Mouse (Mus musculus): ENCODE data around the gene C4bp. TPM values are rescaled to one million over a fixed set of nuclear protein-coding genes. Genes with fewer than 3 reads are reported as not detected.
A peak's percentile ranks its signal among the peaks of the same experiment; 100 is the strongest.

The C4bp gene
- total and polyA plus RNA-seq, 3 experiments = not detected

- TF ChIP-seq MYC (IDR thresholded peaks at IDR 0.05; ENCODE audit: low read depth, low read length) = no peak
- TF ChIP-seq GABPA (IDR thresholded peaks at IDR 0.05; ENCODE audit: low read depth, low read length) = no peak
- no peak for TF ChIP-seq BHLHE40 (IDR thresholded peaks at IDR 0.05; ENCODE audit: borderline replicate concordance, low read depth, low read length)
- no peak for TF ChIP-seq ZNF384 (IDR thresholded peaks at IDR 0.05; ENCODE audit: low read depth, low read length)
- TF ChIP-seq RAD21 (IDR thresholded peaks at IDR 0.05; ENCODE audit: low read depth, low read length) = no peak
- no peak for TF ChIP-seq NELFE (IDR thresholded peaks at IDR 0.05; ENCODE audit: low read depth, low read length)
- TF ChIP-seq ZMIZ1 (IDR thresholded peaks at IDR 0.05; ENCODE audit: low read depth, low read length) = no peak
- TF ChIP-seq USF2 (IDR thresholded peaks at IDR 0.05; ENCODE audit: borderline replicate concordance in 1 of 2, insufficient read depth in 1 of 2, low read depth in 1 of 2, low read length in 2 of 2) = no peak
- no peak for TF ChIP-seq UBTF (IDR thresholded peaks at IDR 0.05; ENCODE audit: borderline replicate concordance, insufficient read depth, low read depth, low read length)
- TF ChIP-seq ETS1 (IDR thresholded peaks at IDR 0.05; ENCODE audit: low read depth, low read length) = no peak
- TF ChIP-seq TCF12 (IDR thresholded peaks at IDR 0.05; ENCODE audit: low read depth, low read length) = no peak
- TF ChIP-seq JUND (IDR thresholded peaks at IDR 0.05; ENCODE audit: low read depth, low read length) = no peak
- TF ChIP-seq POLR2AphosphoS2 (IDR thresholded peaks at IDR 0.05; ENCODE audit: low read length) = no peak
- Histone ChIP-seq H3K9me3 (replicated peaks; ENCODE audit: insufficient read depth, low read length) (no peaks in the 10 kb centered on the region), H3K4me3 (ENCODE audit: control insufficient read depth in 1 of 2, insufficient read depth in 1 of 2, low read depth in 2 of 2, low read length in 2 of 2) (no peak overlapping the region), H3K4me1 (ENCODE audit: control insufficient read depth in 1 of 2, insufficient read depth in 2 of 2, low read length in 2 of 2) (no peaks in the 10 kb centered on the region), H3K27ac (ENCODE audit: control insufficient read depth, low read depth, low read length) (no peak overlapping the region), H3K79me2 (ENCODE audit: control insufficient read depth, insufficient read depth, low read length, poor library complexity) (no peaks in the 10 kb centered on the region), H3K36me3 (ENCODE audit: control insufficient read depth in 1 of 2, insufficient read depth in 2 of 2, low read length in 2 of 2) (no peaks in the 10 kb centered on the region), H3K9ac (ENCODE audit: control insufficient read depth, low read depth, low read length, poor library complexity, severe bottlenecking) (no peak overlapping the region), H3K27me3 (ENCODE audit: control insufficient read depth in 1 of 2, insufficient read depth in 2 of 2, low read length in 2 of 2) (peaks cover 4 to 18% of the 10 kb centered on the region in 2 experiments)
- no peak for DNase-seq (ENCODE audit: low read depth, low spot score)
Measured at GRCm38 (mm10) chr1:130640967-130641366, 20.5 kb downstream of the C4bp start.

- Histone ChIP-seq H3K9ac (ENCODE audit: control insufficient read depth, low read depth, low read length, poor library complexity, severe bottlenecking) (no peak overlapping the region), H3K79me2 (ENCODE audit: control insufficient read depth, insufficient read depth, low read length, poor library complexity) (no peaks in the 10 kb centered on the region), H3K27ac (ENCODE audit: control insufficient read depth, low read depth, low read length) (no peak overlapping the region), H3K4me1 (ENCODE audit: control insufficient read depth in 1 of 2, insufficient read depth in 2 of 2, low read length in 2 of 2) (no peaks in the 10 kb centered on the region), H3K27me3 (ENCODE audit: control insufficient read depth in 1 of 2, insufficient read depth in 2 of 2, low read length in 2 of 2) (peaks cover 6 to 12% of the 10 kb centered on the region in 2 experiments), H3K4me3 (ENCODE audit: control insufficient read depth in 1 of 2, insufficient read depth in 1 of 2, low read depth in 2 of 2, low read length in 2 of 2) (no peak overlapping the region), H3K36me3 (ENCODE audit: control insufficient read depth in 1 of 2, insufficient read depth in 2 of 2, low read length in 2 of 2) (no peaks in the 10 kb centered on the region), H3K9me3 (replicated peaks; ENCODE audit: insufficient read depth, low read length) (no peaks in the 10 kb centered on the region)
- peak; percentile 75 for DNase-seq (ENCODE audit: low read depth, low spot score)
- TF ChIP-seq POLR2AphosphoS2 (IDR thresholded peaks at IDR 0.05; ENCODE audit: low read length) (no peak), USF1 (IDR thresholded peaks at IDR 0.05; ENCODE audit: low read depth, low read length) (no peak), NELFE (IDR thresholded peaks at IDR 0.05; ENCODE audit: low read depth, low read length) (no peak), MAX (IDR thresholded peaks at IDR 0.05; ENCODE audit: low read length) (no peak), ETS1 (IDR thresholded peaks at IDR 0.05; ENCODE audit: low read depth, low read length) (no peak), UBTF (IDR thresholded peaks at IDR 0.05; ENCODE audit: borderline replicate concordance, insufficient read depth, low read depth, low read length) (no peak), CTCF (IDR thresholded peaks at IDR 0.05 in 2 of 3, conservative IDR thresholded peaks at IDR 0.05 in 1 of 3; ENCODE audit: control insufficient read depth in 1 of 3, insufficient read depth in 1 of 3, low read depth in 2 of 3, low read length in 3 of 3, poor library complexity in 1 of 3, severe bottlenecking in 1 of 3) (peak; percentile 89 to 95 (median 90)), TAL1 (IDR thresholded peaks at IDR 0.05; ENCODE audit: low read length) (no peak), USF2 (IDR thresholded peaks at IDR 0.05; ENCODE audit: borderline replicate concordance in 1 of 2, insufficient read depth in 1 of 2, low read depth in 1 of 2, low read length in 2 of 2) (no peak), KAT2A (conservative IDR thresholded peaks at IDR 0.05; ENCODE audit: low read depth, low read length) (no peak), BHLHE40 (IDR thresholded peaks at IDR 0.05; ENCODE audit: borderline replicate concordance, low read depth, low read length) (no peak), SIN3A (IDR thresholded peaks at IDR 0.05; ENCODE audit: low read length) (0 out of 2 replicates have a peak, but pooled peaks have one; percentile 13), RAD21 (IDR thresholded peaks at IDR 0.05; ENCODE audit: low read depth, low read length) (peak; percentile 75), ZC3H11A (IDR thresholded peaks at IDR 0.05; ENCODE audit: low read depth, low read length) (peak; percentile 73), RCOR1 (IDR thresholded peaks at IDR 0.05; ENCODE audit: low read depth, low read length) (no peak), POLR2A (IDR thresholded peaks at IDR 0.05; ENCODE audit: control insufficient read depth in 1 of 2, insufficient read depth in 1 of 2, low read depth in 1 of 2, low read length in 2 of 2, poor library complexity in 1 of 2) (no peak), NRF1 (IDR thresholded peaks at IDR 0.05; ENCODE audit: insufficient read depth, low read depth, low read length, poor library complexity, severe bottlenecking) (no peak), CHD2 (IDR thresholded peaks at IDR 0.05; ENCODE audit: low read length) (no peak), SMC3 (IDR thresholded peaks at IDR 0.05; ENCODE audit: low read depth, low read length) (peak; percentile 88), MYB (IDR thresholded peaks at IDR 0.05; ENCODE audit: low read depth, low read length) (no peak), POLR2AphosphoS5 (IDR thresholded peaks at IDR 0.05; ENCODE audit: borderline replicate concordance, low read depth, low read length) (no peak), ZKSCAN1 (IDR thresholded peaks at IDR 0.05; ENCODE audit: low read depth, low read length) (no peak), MXI1 (IDR thresholded peaks at IDR 0.05; ENCODE audit: low read depth, low read length) (no peak)
Measured at GRCm38 (mm10) chr1:130633761-130634410, 27.5 kb downstream of the C4bp start.
